Mouse (Mus musculus) CD8-positive naive resting alpha-beta T cell, adult 2 months (primary cell): Measurements from ENCODE around the gene Cldn10.
A peak's percentile ranks its signal among the peaks of the same experiment; 100 is the strongest.

ENCODE experiments used
- DNase-seq, 2 experiments: peaks; one replicate each; pipeline ENCODE4 v3.0.0; 2022; ENCODE audit warnings: low read depth in 2 of 2, low spot score in 2 of 2

The Cldn10 gene

GRCm38 (mm10) chr14:118909872-118910271 is 122.2 kb downstream of the Cldn10 start:
- no peak for DNase-seq

GRCm38 (mm10) chr14:118910332-118911222 is 122.9 kb downstream of the Cldn10 start:
- DNase-seq = peak in 1 of 2 experiments; percentile 44

- DNase-seq = no peak
Measured at GRCm38 (mm10) chr14:118911521-118911920, 123.8 kb downstream of the Cldn10 start.

GRCm38 (mm10) chr14:118913651-118914050 is 125.9 kb downstream of the Cldn10 start:
- DNase-seq = no peak

- DNase-seq = peak in 1 of 2 experiments; percentile 14
Measured at GRCm38 (mm10) chr14:118919025-118919424, 131.3 kb downstream of the Cldn10 start.

- peak in 1 of 2 experiments; percentile 19 for DNase-seq
Measured at GRCm38 (mm10) chr14:118920654-118921053, 132.9 kb downstream of the Cldn10 start.

- no peak for DNase-seq
Measured at GRCm38 (mm10) chr14:118922251-118922650, 134.5 kb downstream of the Cldn10 start.

GRCm38 (mm10) chr14:118922667-118923184 is 135.0 kb downstream of the Cldn10 start:
- DNase-seq = peak in 1 of 2 experiments; percentile 14
